Mouse (Mus musculus) limb, embryonic 11.5 days (tissue): ENCODE results near the gene Emilin1. TPM values are rescaled to one million over a fixed set of nuclear protein-coding genes. Genes with fewer than 3 reads are reported as not detected.

ENCODE experiments used
- ATAC-seq: fragments of 200-750 bp; cut with Nextera tagmentation; 2 replicates; pipeline ENCODE4 v1.8.0; 2017; ENCODE audit warnings: low read depth; ENCODE audit not compliant: insufficient number of reproducible peaks, low FRiP score, low TSS enrichment
- DNase-seq: peaks from one replicate; pipeline ENCODE4 v3.0.0-alpha.2; 2015; ENCODE audit warnings: low spot score
- H3K27ac ChIP-seq: fragments of 300-500 bp; sonication (generic); replicated peaks from 2 replicates; pipeline ENCODE4 v1.5.1; 2014; ENCODE audit warnings: low read depth, mild to moderate bottlenecking, low read length
- H3K27me3 ChIP-seq: fragments of 300-500 bp; sonication (generic); 2 replicates; pipeline ENCODE4 v1.6.1; 2014; ENCODE audit warnings: mild to moderate bottlenecking, low read length, mixed read lengths; ENCODE audit not compliant: control insufficient read depth, insufficient read depth
- H3K36me3 ChIP-seq: fragments of 300-500 bp; sonication (generic); 2 replicates; pipeline ENCODE4 v1.6.1; 2014; ENCODE audit warnings: mild to moderate bottlenecking, low read length, moderate library complexity, mixed read lengths; ENCODE audit not compliant: control insufficient read depth, insufficient read depth
- H3K4me1 ChIP-seq: fragments of 300-500 bp; sonication (generic); 2 replicates; pipeline ENCODE4 v1.6.1; 2014; ENCODE audit warnings: low read length, mixed read lengths; ENCODE audit not compliant: control insufficient read depth, insufficient read depth
- H3K4me2 ChIP-seq: fragments of 300-500 bp; sonication (generic); 2 replicates; pipeline ENCODE4 v1.6.1; 2014; ENCODE audit warnings: low read depth, mild to moderate bottlenecking, moderate library complexity; ENCODE audit not compliant: severe bottlenecking
- H3K4me3 ChIP-seq: fragments of 300-500 bp; sonication (generic); 2 replicates; pipeline ENCODE4 v1.5.1; 2014; ENCODE audit warnings: low read depth, low read length
- H3K9ac ChIP-seq: fragments of 300-500 bp; sonication (generic); 2 replicates; pipeline ENCODE4 v1.6.1; 2014; ENCODE audit warnings: mild to moderate bottlenecking, low read length
- H3K9me3 ChIP-seq: fragments of 300-500 bp; sonication (generic); 2 replicates; pipeline ENCODE4 v1.6.1; 2016; ENCODE audit warnings: low read length; ENCODE audit not compliant: control insufficient read depth
- WGBS: fragments of 180-500 bp; shearing (Covaris S2); extraction: QIAGEN DNeasy Blood & Tissue Kit; methylation state at CpG from one replicate; pipeline ENCODE4 v1.1.7; 2014; 5-methylcytosine and 5-hydroxymethylcytosine counted together
- polyA plus RNA-seq: library from polyadenylated mRNA; unstranded; fragments of >200 nt; fragmentation: Nextera tagmentation; extraction: Ambion mirVana; gene quantifications from 2 replicates; pipeline ENCODE4 v1.2.1, GENCODE M21; 2014

The Emilin1 gene
- polyA plus RNA-seq, 1 experiment from 2014 or later: 117 TPM

DNA sequence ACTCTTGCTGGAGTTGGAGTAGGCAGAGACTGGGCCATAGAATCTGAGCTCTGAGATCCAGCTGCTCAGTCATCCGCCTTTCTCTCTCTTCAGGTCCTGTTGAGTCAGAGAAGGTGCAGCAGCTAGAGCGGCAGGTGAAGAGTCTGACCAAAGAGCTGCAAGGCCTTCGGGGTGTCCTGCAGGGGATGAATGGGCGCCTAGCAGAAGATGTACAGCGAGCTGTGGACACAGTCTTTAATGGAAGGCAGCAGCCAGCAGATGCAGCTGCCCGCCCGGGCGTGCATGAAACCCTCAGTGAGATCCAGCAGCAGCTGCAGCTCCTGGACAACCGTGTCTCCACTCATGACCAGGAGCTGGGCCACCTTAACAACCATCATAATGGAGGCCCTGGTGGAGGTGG lies 3.6 kb downstream of the Emilin1 start:
- DNase-seq (no peak), ATAC-seq (no peak)
- H3K9me3 ChIP-seq: no peaks in the 10 kb centered on the region
- WGBS: 93% methylated on average over 9 of the region's 9 CpGs
- no peak overlapping the region for H3K4me2 ChIP-seq
- H3K27ac ChIP-seq: no peak overlapping the region
- H3K9ac ChIP-seq: no peak overlapping the region
- H3K4me3 ChIP-seq: no peak overlapping the region
- no peaks in the 10 kb centered on the region for H3K27me3 ChIP-seq
- peaks cover 14% of the 10 kb centered on the region; the same call in 1 of the 2 replicates for H3K36me3 ChIP-seq
- H3K4me1 ChIP-seq: peaks cover 30% of the 10 kb centered on the region

DNA sequence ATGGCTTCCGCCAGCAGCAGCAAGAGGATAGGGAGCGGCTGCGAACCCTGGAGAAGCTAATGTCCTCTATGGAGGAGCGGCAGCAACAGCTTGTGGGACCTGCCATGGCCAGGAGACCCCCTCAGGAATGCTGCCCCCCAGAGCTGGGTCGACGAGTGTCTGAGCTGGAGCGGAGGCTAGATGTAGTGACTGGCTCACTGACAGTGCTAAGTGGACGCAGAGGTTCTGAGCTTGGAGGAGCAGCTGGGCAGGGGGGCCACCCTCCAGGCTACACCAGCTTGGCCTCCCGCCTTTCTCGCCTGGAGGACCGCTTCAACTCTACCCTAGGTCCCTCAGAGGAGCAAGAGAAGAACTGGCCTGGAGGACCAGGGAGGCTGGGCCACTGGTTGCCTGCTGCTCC lies 4.1 kb downstream of the Emilin1 start:
- H3K27me3 ChIP-seq: no peaks in the 10 kb centered on the region
- peaks cover 30% of the 10 kb centered on the region for H3K4me1 ChIP-seq
- DNase-seq (no peak), ATAC-seq (no peak)
- H3K4me2 ChIP-seq: no peak overlapping the region
- peaks cover 14% of the 10 kb centered on the region; the same call in 1 of the 2 replicates for H3K36me3 ChIP-seq
- no peak overlapping the region for H3K4me3 ChIP-seq
- WGBS: 92% methylated on average over 11 of the region's 11 CpGs
- no peaks in the 10 kb centered on the region for H3K9me3 ChIP-seq
- H3K9ac ChIP-seq: no peak overlapping the region
- H3K27ac ChIP-seq: no peak overlapping the region

DNA sequence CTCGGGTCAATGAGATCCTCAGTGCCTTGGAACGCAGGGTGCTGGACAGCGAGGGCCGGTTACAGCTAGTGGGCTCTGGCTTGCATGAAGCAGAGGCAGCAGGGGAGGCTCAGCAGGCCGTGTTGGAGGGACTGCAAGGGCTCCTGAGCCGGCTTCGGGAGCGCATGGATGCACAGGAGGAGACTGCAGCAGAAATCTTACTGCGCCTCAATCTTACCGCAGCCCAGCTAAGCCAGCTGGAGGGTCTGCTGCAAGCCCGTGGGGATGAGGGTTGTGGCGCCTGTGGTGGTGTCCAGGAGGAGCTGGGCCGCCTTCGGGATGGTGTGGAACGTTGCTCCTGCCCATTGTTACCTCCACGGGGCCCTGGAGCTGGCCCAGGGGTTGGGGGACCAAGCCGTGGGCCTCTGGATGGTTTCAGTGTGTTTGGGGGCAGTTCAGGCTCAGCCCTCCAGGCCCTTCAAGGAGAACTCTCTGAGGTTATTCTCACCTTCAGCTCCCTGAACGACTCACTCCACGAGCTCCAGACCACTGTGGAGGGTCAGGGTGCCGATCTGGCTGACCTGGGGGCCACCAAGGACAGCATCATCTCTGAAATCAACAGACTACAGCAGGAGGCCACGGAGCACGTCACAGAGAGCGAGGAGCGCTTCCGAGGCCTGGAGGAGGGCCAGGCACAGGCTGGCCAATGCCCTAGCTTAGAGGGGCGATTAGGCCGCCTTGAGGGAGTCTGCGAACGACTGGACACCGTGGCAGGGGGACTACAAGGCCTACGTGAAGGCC lies 4.9 kb downstream of the Emilin1 start:
- Histone ChIP-seq H3K4me3 (no peak overlapping the region), H3K4me2 (no peak overlapping the region), H3K27ac (no peak overlapping the region), H3K4me1 (peaks cover 26% of the 10 kb centered on the region), H3K9ac (no peak overlapping the region), H3K27me3 (no peaks in the 10 kb centered on the region), H3K36me3 (peaks cover 14% of the 10 kb centered on the region; the same call in 1 of the 2 replicates), H3K9me3 (no peaks in the 10 kb centered on the region)
- ATAC-seq (no peak), DNase-seq (no peak)
- 88% methylated on average over 31 of the region's 31 CpGs for WGBS

DNA sequence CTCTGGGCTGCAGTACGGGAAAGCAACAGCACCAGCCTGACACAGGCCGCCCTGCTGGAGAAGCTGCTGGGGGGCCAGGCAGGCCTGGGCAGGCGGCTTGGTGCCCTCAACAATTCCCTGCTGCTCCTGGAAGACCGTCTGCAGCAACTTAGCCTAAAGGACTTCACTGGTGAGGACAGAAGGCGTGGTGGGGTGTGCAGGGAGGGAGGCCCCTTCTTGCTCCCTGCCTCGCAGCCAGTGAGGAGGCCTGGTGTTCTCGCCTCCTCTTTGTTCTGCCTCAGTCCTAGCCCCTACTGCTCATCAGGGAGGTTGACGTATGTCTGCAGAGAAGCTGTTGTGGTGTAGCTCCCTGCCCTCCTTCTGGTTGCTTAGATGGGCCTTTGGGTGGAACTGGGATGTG lies 5.5 kb downstream of the Emilin1 start:
- Histone ChIP-seq H3K9me3 (no peaks in the 10 kb centered on the region), H3K4me2 (no peak overlapping the region), H3K27me3 (no peaks in the 10 kb centered on the region), H3K27ac (no peak overlapping the region), H3K9ac (no peak overlapping the region), H3K4me1 (peaks cover 26% of the 10 kb centered on the region), H3K36me3 (peaks cover 14% of the 10 kb centered on the region; the same call in 1 of the 2 replicates), H3K4me3 (no peak overlapping the region)
- DNase-seq: no peak
- no peak for ATAC-seq
- WGBS: 78% methylated on average over 8 of the region's 8 CpGs

DNA sequence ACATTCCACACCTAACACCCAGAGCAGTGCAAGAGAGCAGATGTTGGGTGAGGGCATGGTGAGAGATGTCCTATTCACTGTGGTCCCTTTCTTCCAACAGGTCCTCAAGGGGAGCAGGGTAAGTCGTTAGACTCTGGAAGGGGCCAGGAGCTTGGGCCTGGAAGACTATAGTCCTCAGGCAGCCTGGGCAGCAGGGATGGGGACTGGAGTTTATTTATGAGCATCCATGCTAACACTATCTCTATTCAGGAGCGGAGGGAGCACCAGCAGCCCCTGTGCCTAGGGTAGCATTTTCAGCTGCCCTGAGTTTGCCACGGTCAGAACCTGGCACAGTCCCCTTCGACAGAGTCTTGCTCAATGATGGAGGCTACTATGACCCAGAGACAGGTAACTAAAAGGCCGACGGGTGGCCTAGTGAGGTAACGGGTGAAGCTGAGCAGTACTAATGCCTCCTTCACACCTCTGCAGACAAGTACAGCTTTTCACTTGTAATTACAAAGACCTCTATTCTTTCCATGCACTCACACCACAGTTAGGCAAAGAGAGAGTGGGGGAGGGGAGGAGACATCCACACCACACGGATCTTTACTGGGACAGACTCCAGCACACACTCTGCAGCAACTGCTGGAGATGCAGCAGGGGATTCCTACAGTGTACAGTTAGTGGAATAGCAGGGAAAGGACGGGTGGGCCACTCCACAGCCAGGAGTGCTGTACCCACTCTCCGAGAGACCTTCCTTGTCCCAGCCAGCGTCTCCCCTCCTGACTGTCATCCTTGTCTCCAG lies 6.8 kb downstream of the Emilin1 start:
- WGBS: 75% methylated on average over 11 of the region's 11 CpGs
- no peak overlapping the region for H3K4me2 ChIP-seq

DNA sequence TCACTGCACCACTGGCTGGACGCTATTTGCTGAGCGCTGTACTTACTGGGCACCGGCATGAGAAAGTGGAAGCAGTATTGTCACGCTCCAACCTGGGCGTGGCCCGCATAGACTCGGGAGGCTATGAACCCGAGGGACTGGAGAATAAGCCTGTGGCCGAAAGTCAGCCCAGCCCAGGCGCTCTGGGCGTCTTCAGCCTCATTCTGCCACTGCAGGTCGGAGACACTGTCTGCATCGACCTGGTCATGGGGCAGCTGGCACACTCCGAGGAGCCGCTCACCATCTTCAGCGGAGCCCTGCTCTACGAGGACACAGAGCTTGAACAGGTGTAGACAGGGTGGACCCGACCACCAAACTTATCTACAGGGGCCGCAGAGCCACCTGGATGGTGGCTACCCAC lies 7.4 kb downstream of the Emilin1 start:
- H3K4me1 ChIP-seq: peaks cover 12% of the 10 kb centered on the region
- 0 out of 2 replicates have a peak, but pooled peaks have one; percentile 7 for ATAC-seq

More for the DNA sequence above, 6.8 kb downstream of the Emilin1 start:
- Histone ChIP-seq H3K9me3 (no peaks in the 10 kb centered on the region), H3K9ac (no peak overlapping the region), H3K36me3 (peaks cover 14% of the 10 kb centered on the region; the same call in 1 of the 2 replicates), H3K4me3 (no peak overlapping the region), H3K27ac (no peak overlapping the region), H3K4me1 (peaks cover 17% of the 10 kb centered on the region), H3K27me3 (no peaks in the 10 kb centered on the region)
- DNase-seq (no peak), ATAC-seq (no peak)

DNA sequence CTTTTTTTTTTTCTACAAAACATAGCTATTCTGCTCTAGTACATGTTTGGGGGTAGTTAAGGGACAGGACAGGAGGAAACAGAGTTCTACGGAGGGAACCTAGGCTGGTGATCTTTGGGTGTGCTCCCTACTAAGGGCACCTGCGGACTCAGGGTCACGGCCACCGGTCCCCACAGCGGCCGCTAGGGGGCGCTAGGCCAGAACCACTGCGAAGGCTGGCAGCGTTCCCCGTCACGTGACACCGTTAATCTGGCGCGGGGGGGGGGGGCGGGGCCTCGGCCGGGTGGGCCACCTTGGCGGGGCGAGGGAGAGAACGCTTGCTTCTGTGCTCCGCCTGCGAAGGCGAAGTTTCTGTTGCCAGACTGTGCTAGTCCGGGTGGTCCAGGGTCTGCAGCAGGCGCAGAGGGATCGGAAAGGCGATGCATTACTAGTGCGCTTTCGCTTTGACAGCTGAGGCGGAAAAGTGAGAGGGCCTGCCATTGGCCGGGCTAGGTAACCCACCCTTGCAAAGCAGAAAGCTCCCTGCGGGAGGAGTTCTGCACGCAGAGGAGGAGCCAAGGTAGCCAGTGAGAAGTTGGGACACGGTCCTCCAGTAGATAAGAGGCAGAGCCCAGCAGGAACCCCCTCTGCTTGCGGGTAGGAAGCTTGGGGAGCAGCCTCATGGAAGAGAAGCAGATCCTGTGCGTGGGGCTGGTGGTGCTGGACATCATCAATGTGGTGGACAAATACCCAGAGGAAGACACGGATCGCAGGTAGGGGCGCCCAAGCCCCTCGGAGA lies 8.2 kb downstream of the Emilin1 start, which contains the start of gene Khk:
TSS of gene Khk (plus strand) at position 176 of the 778 bp plus-strand sequence.
- under 1% methylated on average over 40 of the region's 40 CpGs for WGBS
- peaks cover 8% of the 10 kb centered on the region for H3K4me1 ChIP-seq
- H3K36me3 ChIP-seq: peaks cover 14% of the 10 kb centered on the region; the same call in 1 of the 2 replicates

More for the DNA sequence above, 7.4 kb downstream of the Emilin1 start:
- 67% methylated on average over 19 of the region's 19 CpGs for WGBS
- Histone ChIP-seq H3K36me3 (peaks cover 14% of the 10 kb centered on the region; the same call in 1 of the 2 replicates), H3K9ac (no peak overlapping the region), H3K4me2 (no peak overlapping the region), H3K4me3 (no peak overlapping the region), H3K27ac (no peak overlapping the region), H3K27me3 (no peaks in the 10 kb centered on the region), H3K9me3 (no peaks in the 10 kb centered on the region)
- DNase-seq: no peak

DNA sequence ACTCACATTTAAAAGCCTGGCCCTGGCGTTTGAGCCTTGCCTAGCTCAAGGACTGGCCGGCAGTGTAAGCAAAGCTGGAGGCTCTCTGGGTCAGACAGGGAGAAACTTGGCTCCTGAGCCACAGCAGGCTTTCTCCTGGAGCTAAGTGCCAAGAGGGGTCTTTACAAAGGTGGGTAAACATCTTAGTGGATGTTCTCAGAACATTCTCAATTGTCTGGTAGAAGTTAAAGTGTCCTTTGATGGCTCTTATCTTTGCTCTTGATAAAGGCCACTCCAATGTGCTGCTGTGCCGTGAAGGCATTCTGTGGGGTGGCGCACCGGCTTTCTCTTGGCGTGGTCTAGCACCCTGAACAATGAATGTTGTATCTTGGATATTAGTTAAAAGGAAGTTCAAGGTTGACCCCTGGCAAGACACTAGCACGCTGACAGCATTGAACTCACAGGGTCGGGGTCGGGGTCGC lies 9.4 kb downstream of the Emilin1 start:
- Histone ChIP-seq H3K27ac (no peak overlapping the region), H3K36me3 (peaks cover 14% of the 10 kb centered on the region; the same call in 1 of the 2 replicates), H3K27me3 (no peaks in the 10 kb centered on the region), H3K4me2 (no peak overlapping the region), H3K9ac (no peak overlapping the region), H3K4me3 (no peak overlapping the region), H3K9me3 (no peaks in the 10 kb centered on the region), H3K4me1 (peaks cover 8% of the 10 kb centered on the region)
- 77% methylated on average over 10 of the region's 10 CpGs for WGBS
- no peak for ATAC-seq
- DNase-seq: no peak

More for the DNA sequence above, 8.2 kb downstream of the Emilin1 start, which contains the start of gene Khk:
- no peaks in the 10 kb centered on the region for H3K9me3 ChIP-seq
- ATAC-seq: peak; percentile 85
- peak within 1 kb of the TSS; percentile 71; the same call in 1 of the 2 replicates for H3K27ac ChIP-seq
- no peaks in the 10 kb centered on the region for H3K27me3 ChIP-seq
- peak within 1 kb of the TSS; percentile 67 for H3K4me2 ChIP-seq
- DNase-seq: peak; percentile 95
- peak within 1 kb of the TSS; percentile 54 for H3K9ac ChIP-seq
- peak within 1 kb of the TSS; percentile 37 for H3K4me3 ChIP-seq
